Mouse (Mus musculus): Measurements from ENCODE around the gene Ptpn18. TPM values are rescaled to one million over a fixed set of nuclear protein-coding genes. Genes with fewer than 3 reads are reported as not detected.
"Not testable (repeated sequence)": the region's sequence is repeated elsewhere in the genome, so short reads cannot be mapped to it uniquely, and the experiment has no call there.

Ptpn18 gene
- polyA plus RNA-seq, 1 experiment = 38.7 TPM

GRCm38 (mm10) chr1:34517297-34517696, 57.7 kb downstream of the Ptpn18 start:
- not testable (repeated sequence) for DNase-seq (ENCODE audit: low read depth)

- DNase-seq (ENCODE audit: low read depth) = not testable (repeated sequence)
Measured at GRCm38 (mm10) chr1:34517797-34518196, 58.2 kb downstream of the Ptpn18 start.

- no peak for DNase-seq (ENCODE audit: low read depth)
Measured at GRCm38 (mm10) chr1:34518259-34518658, 58.7 kb downstream of the Ptpn18 start.

GRCm38 (mm10) chr1:34522205-34522849, 62.8 kb downstream of the Ptpn18 start:
- DNase-seq (ENCODE audit: low read depth) = no peak

- no peak for DNase-seq (ENCODE audit: low read depth)
Measured at GRCm38 (mm10) chr1:34522850-34523244, 63.3 kb downstream of the Ptpn18 start.

GRCm38 (mm10) chr1:34523647-34524046, 64.1 kb downstream of the Ptpn18 start:
- DNase-seq (ENCODE audit: low read depth) = no peak

Other genes with a start within 250 kb of the Ptpn18 start
- gene Ccdc115, start 20.1 kb upstream of the Ptpn18 start, polyA plus RNA-seq (2012; rRNA removed) = 24.6 and 29.5 TPM in 2 replicates
- gene Imp4, start 19.9 kb upstream of the Ptpn18 start, polyA plus RNA-seq (2012; rRNA removed) = 38.3 and 43.0 TPM in 2 replicates
- 2.3 and 2.9 TPM in 2 replicates for gene Prss39, start 38.6 kb downstream of the Ptpn18 start, polyA plus RNA-seq (2012; rRNA removed)
- not detected in 2 replicates for gene Cfc1, start 75.9 kb downstream of the Ptpn18 start, polyA plus RNA-seq (2012; rRNA removed)
- 0.28 and 0.31 TPM in 2 replicates for gene Prss40, start 101.2 kb downstream of the Ptpn18 start, polyA plus RNA-seq (2012; rRNA removed)
- not detected in 2 replicates for gene Amer3, start 119.9 kb downstream of the Ptpn18 start, polyA plus RNA-seq (2012; rRNA removed)

Measured in gonadal fat pad, adult 2 months (tissue).